Mouse (Mus musculus) thymus, adult 2 months (tissue): ENCODE results near the gene Fry.

Experiments used
- CTCF ChIP-seq: fragments of 200-500 bp; IDR thresholded peaks from 2 replicates; pipeline ENCODE4 v1.5.1; 2012; ENCODE audit warnings: mild to moderate bottlenecking, control low read depth, low read length, moderate library complexity, borderline replicate concordance; ENCODE audit not compliant: control insufficient read depth, poor library complexity, insufficient read depth; ENCODE audit errors: extremely low read depth
- POLR2A ChIP-seq: fragments of 200-500 bp; IDR thresholded peaks from 2 replicates; pipeline ENCODE4 v1.6.1; 2012; ENCODE audit warnings: mild to moderate bottlenecking, low read length, control low read depth, moderate library complexity; ENCODE audit not compliant: control insufficient read depth, poor library complexity, insufficient read depth; ENCODE audit errors: extremely low read depth

- no peak for TF ChIP-seq CTCF
- no peak for TF ChIP-seq POLR2A
Measured at GRCm38 (mm10) chr5:150219457-150219856, 101.0 kb downstream of the Fry start.
